Comparison of ENCODE assay signal across 15 mouse cellular contexts in the genomic region with DNA sequence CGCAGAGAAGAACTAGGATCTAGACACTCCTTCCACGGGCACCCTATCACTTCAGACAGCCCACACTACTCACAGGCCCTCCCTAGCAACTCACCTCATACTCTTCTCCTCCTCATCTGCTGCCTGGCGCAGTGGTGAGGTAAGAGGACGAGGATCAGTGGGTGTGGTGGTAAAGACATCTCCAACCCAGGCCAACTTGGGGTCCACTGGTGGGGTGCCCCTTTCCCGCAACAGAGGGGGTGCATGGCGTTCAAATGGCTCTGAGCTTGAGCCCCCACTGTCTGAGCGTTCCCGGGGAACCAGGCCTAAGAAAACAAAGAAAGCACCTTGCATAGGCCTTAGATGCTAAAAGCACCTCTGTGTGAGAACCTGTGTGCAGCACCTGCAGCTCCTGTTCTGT. TPM values are rescaled to one million over a fixed set of nuclear protein-coding genes. Genes with fewer than 3 reads are reported as not detected.
"Had no signal": no experiment of that assay in that cellular context is flagged by ENCODE, and none has a peak within 500 bp of the region (broad histone marks: within the 10 kb centered on the region; RNA-seq: fewer than 3 reads in every experiment).

No protein-coding gene starts in this region.

- H3K27ac ChIP-seq: liver, embryonic 14.5 days; midbrain, embryonic 10.5 days; midbrain, embryonic 12.5 days; neural tube, embryonic 12.5 days; stomach, embryonic 15.5 days; stomach, postnatal 0 days had no signal

- H3K4me1 ChIP-seq: stomach, embryonic 15.5 days had no signal

- H3K27me3 ChIP-seq: midbrain, embryonic 12.5 days; neural tube, embryonic 12.5 days; stomach, embryonic 15.5 days had no signal

- H3K4me3 ChIP-seq: midbrain, embryonic 12.5 days; neural tube, embryonic 12.5 days; stomach, embryonic 15.5 days had no signal

- ATAC-seq: midbrain, embryonic 16.5 days had no signal

- H3K9me3 ChIP-seq: midbrain, embryonic 10.5 days; midbrain, embryonic 12.5 days; neural tube, embryonic 12.5 days; stomach, embryonic 15.5 days had no signal

- DNase-seq: lung, adult 18-20 months; lung, embryonic 14.5 days; lung, postnatal 10 days; midbrain, embryonic 14.5 days; right cerebral cortex, postnatal 14 days; thymus, adult 2 months; thymus, postnatal 25 days had no signal

RNA-seq across cellular contexts. Expression of gene Apom, which starts 25.4 kb away (rescaled TPM):
- total RNA-seq: megakaryocyte-erythroid progenitor cell, adult 5-6 weeks had no signal

RNA-seq across cellular contexts. Expression of gene Lst1, which starts 31.0 kb away (rescaled TPM):
- total RNA-seq: megakaryocyte-erythroid progenitor cell, adult 5-6 weeks had no signal
